Mouse (Mus musculus): ENCODE measurements around the gene Ccndbp1.
"Not testable (repeated sequence)": the region's sequence is repeated elsewhere in the genome, so short reads cannot be mapped to it uniquely, and the experiment has no call there.

Ccndbp1 gene

DNA sequence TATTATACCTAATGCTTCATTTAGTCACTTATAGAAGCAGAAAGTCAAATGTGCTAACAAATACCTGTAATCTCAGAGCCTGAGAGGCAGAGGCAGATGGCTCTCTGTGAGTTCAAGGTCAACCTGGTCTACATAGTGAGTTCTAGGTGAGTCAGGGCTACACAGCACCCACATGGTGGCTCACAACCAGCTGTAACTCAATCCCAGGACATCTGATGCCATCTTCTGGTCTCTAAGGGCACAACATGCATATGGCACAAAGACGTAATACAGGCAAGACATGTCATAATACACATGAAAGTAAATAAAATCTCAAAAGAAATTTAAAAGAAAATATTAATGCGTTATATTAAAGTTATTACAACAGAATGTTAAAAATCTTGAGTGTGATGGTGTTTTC, 4.6 kb upstream of the Ccndbp1 start:
- no peak for DNase-seq (ENCODE audit: low read depth)

DNA sequence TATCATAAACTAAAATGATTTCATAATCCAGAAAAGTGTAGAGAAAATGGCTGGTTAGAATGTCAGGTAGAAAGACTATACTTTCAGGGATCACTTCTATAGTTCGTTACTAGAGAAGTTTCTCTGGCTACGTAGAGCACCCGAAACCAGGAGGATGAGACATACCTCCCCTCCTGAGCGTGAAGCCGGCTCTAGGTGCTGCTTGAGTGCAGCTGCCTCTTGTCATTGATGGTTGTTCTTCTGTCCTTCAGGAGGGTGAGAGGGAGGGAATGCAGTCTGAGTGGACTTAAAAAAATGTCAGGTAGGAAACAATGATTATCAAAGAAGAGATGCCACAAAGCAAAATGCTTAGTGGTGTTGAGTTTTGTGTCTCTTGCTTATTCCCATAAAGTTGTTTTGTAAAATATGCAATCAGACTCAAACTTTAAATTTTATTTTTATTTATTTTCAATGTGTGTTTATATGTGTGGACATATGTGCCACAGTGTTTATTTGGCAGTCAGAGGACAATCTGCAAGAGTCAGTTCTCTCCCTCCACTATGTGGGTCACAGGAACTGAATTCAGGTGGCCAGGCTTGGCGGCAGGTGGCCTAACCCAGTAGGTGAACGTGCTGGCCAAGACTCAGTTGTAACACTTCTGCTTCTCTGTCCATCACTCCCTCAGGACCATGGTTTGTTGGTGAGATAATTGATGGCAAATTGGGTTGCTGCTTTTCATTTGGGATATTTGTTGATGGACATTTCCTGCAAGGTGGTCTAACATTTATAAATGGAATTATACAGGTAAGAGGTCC, 4.0 kb upstream of the Ccndbp1 start:
- no peak for DNase-seq (ENCODE audit: low read depth)

DNA sequence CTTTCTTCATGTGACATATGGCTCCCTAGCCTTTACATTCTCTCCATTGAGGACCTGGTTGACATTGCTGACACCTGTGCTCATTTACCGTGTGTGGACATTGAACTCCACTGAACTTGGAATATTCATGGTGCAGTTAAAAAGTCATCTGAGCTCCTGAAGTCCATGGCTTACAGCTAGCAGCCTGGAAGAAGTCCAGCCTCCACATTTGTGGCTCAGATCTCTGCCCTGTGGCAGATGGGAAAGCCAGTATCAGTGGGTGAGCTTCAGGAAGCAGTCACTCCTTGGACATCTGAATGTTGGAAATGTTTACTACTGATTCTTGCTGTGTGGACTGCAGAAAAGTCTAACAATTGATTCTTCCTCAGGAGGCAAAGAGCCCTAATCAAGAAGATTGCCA, 1.2 kb upstream of the Ccndbp1 start:
- no peak for DNase-seq (ENCODE audit: low read depth)

DNA sequence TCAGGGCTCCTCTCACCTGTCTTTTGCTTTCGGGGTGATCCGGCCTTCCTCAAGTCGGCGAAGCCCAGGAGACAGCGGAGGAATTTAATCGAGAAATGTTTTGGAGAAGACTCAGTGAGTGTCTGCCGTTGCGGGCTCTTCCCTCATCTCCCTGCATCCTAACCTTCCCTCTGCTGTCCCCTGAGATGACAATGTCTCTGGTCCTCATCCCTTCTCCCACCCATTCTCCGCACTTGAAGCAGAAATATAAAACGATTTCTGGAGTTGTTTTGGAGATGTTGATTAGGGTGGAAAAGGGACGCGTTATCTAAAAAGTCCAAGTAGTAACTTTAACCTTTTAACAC, 433 bp downstream of the Ccndbp1 start:
- DNase-seq (ENCODE audit: low read depth): no peak

DNA sequence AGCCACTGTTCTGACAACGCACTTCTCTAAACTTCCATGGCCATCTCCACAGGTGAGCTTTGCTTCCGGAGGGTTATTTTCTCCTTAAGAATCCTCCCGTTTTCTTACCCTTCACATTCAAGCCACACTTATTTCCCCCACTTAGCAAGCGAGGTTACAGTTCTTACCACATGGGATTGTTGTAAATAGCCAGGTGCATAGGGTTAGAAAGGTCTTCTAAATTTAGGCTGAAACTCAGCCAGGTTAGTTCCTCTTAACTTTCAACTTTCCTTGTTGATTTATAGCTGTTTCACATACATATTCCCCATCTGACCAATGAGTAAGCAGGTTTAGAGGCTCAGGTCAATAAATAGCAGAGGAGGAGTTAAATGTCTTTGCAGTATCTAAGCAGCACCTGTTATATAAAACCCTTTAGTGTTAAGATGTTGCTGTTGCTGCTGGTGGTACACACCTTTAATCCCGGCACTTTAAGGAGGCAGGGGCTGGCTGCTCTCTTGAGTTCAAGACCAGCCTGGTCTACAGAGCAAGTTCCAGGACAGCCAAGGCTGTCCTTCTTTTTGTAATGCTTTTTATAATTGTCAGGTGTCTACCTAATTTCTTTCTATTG, 971 bp downstream of the Ccndbp1 start:
- DNase-seq (ENCODE audit: low read depth): no peak

DNA sequence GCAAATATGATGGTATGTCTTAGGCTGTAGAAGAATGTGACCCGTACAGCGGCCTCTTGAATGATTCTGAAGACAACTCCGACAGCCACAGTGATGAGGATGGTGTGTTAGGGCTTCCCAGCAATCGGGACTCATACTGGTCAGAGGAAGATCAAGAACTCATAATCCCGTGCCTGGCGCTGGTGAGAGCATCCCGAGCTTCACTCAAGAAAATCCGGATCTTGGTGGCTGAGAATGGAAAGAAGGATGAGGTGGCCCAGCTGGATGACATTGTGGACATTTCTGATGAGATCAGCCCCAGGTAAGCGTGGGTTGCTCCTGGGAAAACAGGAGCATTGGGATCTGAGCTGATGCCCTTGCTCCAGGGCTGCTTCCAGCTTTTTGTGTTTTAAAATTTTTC, 4.5 kb downstream of the Ccndbp1 start:
- no peak for DNase-seq (ENCODE audit: low read depth)

DNA sequence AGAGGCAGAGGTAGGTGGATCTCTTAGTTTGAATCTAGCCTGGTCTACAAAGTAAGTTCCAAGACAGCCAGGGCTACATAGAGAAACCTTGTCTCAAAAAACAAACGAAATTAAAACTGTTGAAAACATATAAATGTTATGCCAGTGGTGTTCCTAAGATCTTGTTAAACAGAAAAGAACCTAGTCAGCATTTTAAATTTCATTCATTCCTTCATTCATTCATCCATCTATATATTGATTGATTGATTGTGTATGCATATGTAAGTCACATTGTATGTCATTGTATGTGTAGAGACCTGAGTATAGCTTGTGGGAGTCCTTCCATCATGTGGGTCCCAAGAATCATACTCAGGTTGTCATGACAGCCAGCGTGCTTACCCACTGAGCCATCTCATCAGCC, 7.3 kb downstream of the Ccndbp1 start:
- no peak for DNase-seq (ENCODE audit: low read depth)

DNA sequence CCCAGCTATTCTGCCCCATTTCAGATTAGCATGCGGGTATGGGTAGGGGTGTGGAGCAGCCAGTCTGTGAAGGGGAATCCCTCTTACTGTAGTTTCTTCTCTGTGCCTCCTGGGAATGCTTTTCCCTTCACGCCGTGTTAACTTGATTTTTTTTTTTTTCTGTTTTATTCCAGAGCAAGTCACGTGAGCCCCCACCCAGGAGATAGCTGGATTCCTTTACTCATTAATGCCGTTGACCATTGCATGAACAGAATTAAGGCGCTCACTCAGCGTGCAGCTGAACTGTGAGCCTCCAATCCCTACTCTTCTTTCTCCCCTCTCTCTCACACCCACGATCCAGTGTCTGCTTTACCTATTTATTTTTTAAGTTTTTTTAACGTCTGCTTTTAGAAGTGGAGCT, 8.0 kb downstream of the Ccndbp1 start:
- no peak for DNase-seq (ENCODE audit: low read depth)

DNA sequence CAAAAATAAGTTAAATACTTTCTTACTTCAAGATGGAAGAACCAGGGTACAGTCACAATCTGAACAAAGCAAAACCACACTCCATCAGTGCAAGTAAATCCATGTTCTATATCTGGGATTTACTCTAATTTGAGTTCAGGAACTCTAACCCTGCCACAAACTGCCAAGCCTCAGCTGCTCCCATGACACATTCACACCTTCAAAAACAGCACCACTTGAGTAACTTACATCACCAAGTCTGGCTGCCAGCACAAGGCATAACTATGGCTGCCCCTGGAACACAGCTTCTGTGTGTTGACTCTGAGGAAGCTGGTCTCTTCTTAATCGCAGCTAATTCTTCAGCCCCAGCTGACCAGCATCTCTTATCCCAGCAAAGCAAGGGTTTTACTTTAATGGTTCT, 8.9 kb downstream of the Ccndbp1 start:
- DNase-seq (ENCODE audit: low read depth): no peak

DNA sequence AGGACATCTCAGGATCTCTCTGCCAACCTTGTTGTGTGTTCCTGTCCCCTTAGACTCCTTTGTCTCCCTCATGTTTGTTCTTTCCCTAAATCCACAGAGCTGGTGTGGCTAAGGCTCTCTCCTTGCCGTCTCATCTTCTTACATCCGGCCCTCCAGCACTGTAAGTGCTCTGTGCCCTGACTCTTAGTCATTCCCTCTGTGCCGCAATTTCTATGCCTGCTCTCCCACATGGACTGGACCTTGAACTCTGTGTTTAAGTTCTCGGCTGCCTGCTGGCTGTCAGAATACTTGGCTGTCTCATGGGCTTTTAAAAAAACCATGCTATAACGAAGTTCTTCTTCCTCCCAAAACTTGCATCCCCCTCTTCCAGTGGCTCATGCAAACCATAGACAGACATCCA, 14.7 kb downstream of the Ccndbp1 start:
- DNase-seq (ENCODE audit: low read depth): no peak

DNA sequence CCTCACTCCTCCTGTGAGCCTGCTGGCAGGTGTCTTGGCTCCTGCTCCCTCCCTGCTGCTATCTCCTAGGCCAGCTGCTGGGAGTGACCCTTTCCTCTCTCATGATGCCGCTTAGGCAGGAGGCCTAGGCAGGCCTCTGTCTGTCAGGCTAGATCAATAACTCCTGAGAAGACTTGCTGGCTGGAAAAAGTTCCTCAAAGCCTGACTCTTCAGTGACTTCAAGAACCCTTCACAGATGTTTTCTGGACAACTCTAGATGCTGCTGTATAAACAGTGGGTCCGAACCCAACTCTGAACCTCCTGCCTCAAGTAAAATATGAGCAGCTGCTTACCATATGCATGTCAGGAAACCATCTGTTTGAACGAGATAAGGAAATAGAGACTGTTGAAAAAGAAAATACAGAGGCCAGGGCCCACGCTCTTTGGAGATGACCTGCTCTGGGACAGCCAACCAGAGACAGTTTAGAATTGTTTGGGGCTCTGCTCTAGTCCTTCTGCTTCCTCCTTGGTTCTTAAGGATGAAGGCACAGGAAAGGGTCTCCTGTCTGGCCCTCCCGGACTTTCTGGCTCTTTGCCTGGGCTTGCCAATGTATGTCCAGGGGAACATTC, 28.6 kb downstream of the Ccndbp1 start, which contains the start of gene Epb42:
Epb42 (minus strand) TSS at position 340 of the 609 bp plus-strand sequence.
- no peak for DNase-seq (ENCODE audit: low read depth)

DNA sequence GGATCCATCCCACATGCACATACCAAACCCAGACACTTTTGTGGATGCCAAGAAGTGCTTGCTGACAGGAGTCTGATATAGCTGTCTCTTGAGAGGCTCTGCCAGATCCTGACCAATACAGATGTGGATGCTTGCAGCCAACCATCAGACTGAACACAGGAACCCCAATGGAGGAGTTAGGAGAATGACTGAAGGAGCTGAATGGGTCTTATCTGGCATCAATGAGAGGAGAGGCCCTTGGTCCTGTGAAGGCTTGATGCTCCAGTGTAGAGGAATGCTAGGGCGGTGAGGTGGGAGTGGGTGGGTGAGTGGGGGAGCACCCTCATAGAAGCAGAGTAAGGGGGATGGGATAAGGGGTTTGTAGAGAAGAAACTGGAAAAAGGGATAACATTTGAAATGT, 30.6 kb downstream of the Ccndbp1 start:
- not testable (repeated sequence) for DNase-seq (ENCODE audit: low read depth)

DNA sequence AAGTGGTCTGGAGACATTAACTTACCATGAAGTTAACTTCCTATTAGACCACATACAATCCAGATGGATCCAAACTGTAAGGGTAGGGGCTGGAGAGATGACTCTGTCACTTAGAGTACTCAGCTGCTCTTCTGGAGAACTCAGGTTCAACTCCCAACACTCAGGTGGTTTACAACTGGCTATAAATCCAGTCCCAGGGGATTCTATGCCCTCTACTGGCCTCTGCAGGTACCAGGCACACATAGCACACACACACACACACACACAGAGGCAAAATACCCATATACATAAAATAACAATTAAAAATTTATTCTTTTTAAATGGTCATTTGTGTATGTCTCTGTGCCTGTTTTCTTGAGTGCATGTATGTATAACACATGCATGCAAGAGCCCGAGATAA, 31.2 kb downstream of the Ccndbp1 start:
- no peak for DNase-seq (ENCODE audit: low read depth)

DNA sequence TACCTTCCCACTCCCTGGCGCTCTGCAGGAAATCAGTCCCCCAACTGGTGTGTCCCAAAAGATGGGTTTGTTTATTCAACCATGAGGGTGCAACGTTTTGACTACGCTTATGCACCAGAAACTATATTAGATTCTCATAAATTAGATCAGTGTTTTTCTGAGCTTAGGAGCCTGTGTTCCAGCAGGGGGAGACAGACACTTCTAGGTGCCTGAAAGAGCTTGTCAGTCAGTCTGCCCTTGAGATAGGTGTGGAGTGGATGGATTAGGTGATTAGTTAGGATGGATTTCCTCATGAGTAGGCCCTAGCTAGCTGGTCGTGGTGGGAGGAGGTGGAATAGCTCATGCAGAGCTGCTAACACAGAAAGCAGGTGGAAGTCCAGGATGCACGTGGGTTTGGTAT, 32.9 kb downstream of the Ccndbp1 start:
- DNase-seq (ENCODE audit: low read depth): peak; percentile 8

DNA sequence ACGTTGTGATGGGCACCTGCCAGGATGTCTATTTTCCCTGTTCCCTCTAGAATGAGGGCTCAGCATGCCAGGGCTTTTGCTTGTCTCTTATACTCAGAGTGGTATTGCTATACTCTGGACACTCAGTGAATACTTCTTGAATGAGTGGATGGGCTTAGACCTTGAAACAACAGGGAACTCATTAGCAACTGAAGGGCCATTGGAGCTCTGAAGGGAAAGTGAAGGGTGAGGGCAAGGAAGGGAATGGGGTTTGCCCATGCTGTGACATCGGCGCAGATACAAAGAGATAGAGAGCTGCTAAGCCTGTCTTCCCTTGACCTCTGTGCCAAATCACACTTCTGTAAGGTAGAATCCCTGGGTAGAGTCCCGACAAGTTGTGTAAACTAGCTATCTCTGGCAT, 37.5 kb downstream of the Ccndbp1 start:
- no peak for DNase-seq (ENCODE audit: low read depth)

DNA sequence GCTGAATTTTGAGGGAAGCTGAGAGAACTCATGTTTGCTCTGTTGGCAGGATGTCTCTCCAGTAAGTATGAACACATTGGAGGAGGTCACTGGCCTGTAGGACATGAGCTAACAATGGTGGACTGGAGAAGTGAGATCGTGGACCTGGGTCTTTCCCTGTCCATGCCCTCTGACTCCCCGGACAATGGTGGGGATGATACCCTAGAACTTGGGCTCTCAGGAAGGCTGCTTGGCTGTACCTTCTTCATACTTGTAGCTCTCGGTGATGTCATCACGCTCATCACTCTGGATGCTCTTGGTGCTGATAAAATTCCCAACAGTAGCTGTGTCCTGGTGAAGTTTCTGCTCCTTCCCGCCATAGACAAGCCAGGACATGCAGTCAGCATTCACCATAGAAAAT, 44.0 kb downstream of the Ccndbp1 start:
- DNase-seq (ENCODE audit: low read depth): no peak

DNA sequence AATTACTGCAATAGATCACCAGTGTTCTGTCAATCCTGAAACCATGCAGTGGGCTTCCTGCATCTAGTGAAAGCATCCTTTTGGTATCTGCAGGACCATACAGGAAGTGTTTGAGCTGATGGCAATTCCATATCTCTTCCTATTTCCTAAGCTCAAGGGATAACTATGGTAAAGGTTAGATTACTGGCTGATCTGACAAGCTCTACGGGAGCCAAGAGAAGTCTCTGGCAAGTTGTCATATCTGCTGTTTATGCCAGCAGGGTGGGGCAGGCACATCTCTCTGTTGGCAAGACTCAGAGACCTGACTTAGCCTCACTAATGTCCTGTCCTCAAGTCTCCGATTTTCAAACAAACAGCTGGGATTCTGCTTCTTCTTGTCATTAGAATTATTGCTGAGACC, 45.9 kb downstream of the Ccndbp1 start:
- no peak for DNase-seq (ENCODE audit: low read depth)

DNA sequence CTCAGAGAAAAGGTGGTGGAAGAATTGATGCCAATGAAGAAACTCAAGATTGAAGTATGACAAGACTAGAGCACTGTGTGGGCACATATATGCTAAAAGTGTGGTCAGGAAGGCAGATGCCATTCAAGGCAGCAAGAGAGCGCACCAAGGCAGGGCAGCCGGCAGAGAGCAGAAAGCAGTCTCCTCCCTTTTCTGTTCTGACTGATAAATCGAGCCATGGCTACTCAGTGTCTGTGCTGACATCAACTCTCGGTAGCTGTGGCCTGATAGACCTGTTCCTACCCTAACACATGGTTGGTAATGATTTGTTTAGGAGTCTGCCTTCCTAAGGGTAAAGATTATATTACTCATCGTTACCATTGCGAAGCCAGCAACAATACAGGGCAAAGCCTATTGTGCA, 47.7 kb downstream of the Ccndbp1 start:
- DNase-seq (ENCODE audit: low read depth): no peak

DNA sequence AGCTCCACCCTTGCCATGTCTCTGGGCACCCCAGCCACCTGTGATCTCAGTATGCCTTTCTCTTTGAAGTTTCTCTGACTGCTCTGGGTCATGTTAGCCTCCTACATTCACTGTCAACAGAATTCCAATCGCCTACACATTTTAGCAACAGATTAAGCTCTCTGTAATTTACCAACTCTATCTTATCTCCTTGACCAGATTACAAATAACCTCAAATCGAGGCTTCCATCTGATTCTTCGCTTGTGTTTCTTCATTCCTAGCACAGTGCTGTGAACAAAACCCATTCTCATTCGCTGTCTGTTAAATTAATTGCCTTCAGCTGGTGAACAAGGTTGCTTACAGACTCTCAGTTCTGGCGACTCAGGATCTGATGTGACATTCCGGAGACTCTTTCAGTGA, 49.8 kb downstream of the Ccndbp1 start:
- DNase-seq (ENCODE audit: low read depth): no peak

DNA sequence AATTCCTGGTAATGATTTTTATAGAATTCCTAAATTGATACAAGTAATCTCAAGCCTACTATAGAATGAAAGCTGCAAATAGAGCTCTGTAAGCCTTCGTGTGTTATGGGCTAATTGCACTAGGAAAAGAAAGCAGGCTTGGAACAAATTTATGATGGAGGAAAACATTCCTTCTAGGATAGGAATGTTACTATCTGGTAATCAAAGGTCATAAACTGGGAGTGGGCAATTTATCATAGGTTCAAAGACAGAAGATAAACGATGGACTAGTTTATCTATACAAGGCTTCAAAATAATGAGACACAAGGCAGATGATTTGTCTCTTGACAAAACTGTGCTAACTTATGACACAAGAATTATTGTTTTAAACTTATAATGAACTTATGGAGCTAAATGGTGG, 53.1 kb downstream of the Ccndbp1 start:
- no peak for DNase-seq (ENCODE audit: low read depth)

Measured in fibroblast of lung, adult 2 months (primary cell).